Mouse (Mus musculus) thymus, adult 2 months (tissue): ENCODE measurements around the gene Sp7.
A peak's percentile ranks its signal among the peaks of the same experiment; 100 is the strongest.

ENCODE experiments used
- CTCF ChIP-seq: fragments of 200-500 bp; IDR thresholded peaks from 2 replicates; pipeline ENCODE4 v1.5.1; 2012; ENCODE audit warnings: mild to moderate bottlenecking, control low read depth, low read length, moderate library complexity, borderline replicate concordance; ENCODE audit not compliant: control insufficient read depth, poor library complexity, insufficient read depth; ENCODE audit errors: extremely low read depth
- POLR2A ChIP-seq: fragments of 200-500 bp; IDR thresholded peaks from 2 replicates; pipeline ENCODE4 v1.6.1; 2012; ENCODE audit warnings: mild to moderate bottlenecking, low read length, control low read depth, moderate library complexity; ENCODE audit not compliant: control insufficient read depth, poor library complexity, insufficient read depth; ENCODE audit errors: extremely low read depth

DNA sequence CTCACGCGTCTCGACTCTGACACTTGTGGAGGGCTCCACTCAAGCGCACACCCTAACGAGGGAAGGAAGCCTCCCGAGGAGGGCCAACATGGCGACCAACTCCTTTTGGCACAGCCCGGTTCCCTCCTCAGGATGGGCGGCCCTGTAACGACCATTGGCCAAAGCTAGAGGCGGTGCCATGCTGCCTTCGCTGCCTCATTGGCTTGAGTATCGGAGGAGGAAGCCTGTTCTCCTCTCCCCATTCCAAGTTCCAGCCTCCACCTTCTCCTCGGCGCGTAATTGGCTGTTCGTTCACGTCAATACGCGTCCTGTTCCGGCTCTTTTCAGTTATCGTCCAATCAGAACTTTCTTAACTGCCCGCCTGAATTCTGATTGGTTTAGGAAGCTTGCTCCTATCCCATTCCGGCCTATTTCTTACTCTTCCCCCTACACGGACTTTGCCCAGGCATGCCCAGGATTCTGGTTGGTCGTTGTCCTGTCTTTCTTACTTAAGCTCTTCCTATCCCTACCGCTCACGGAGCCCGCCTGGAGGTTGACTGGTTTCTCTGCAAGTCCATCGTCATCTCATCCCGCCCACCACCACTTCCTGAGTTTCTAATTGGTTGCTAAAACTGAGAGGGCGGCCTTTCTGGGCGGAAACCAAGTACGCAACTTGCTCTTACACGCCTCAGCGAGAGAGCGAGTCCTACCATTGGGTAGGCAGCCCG is 38.7 kb upstream of the Sp7 start, which contains the start of gene Sp1:
- peak; percentile 99 for TF ChIP-seq POLR2A
- 0 out of 2 replicates have a peak, but pooled peaks have one; percentile 38 for TF ChIP-seq CTCF
